Mouse (Mus musculus) heart, adult 2 months (tissue): ENCODE data around the gene Fam57b. TPM values are rescaled to one million over a fixed set of nuclear protein-coding genes. Genes with fewer than 3 reads are reported as not detected.

ENCODE experiments used
- DNase-seq, 2 experiments: peaks; one replicate each; pipeline ENCODE4 v3.0.0; 2021
- H3K27ac ChIP-seq: fragments of 200-600 bp; 2 replicates; pipeline ENCODE4 v1.8.1; 2022
- H3K27me3 ChIP-seq: fragments of 200-500 bp; 2 replicates; pipeline ENCODE4 v1.6.1; 2012; ENCODE audit warnings: mild to moderate bottlenecking, low read length, inconsistent platforms, mixed read lengths; ENCODE audit not compliant: control insufficient read depth, insufficient read depth
- H3K36me3 ChIP-seq: fragments of 200-500 bp; 2 replicates; pipeline ENCODE4 v1.6.1; 2012; ENCODE audit warnings: low read length, inconsistent platforms; ENCODE audit not compliant: control insufficient read depth, insufficient read depth
- H3K4me1 ChIP-seq: fragments of 200-500 bp; 2 replicates; pipeline ENCODE4 v1.6.1; 2011; ENCODE audit warnings: low read length; ENCODE audit not compliant: control insufficient read depth, insufficient read depth
- H3K4me3 ChIP-seq: fragments of 200-600 bp; 2 replicates; pipeline ENCODE4 v1.8.1; 2022
- H3K79me2 ChIP-seq: fragments of 200-500 bp; replicated peaks from 2 replicates; pipeline ENCODE4 v1.6.1; 2012; ENCODE audit warnings: mild to moderate bottlenecking, inconsistent platforms, low read length, moderate library complexity, mixed read lengths; ENCODE audit not compliant: control insufficient read depth, insufficient read depth
- H3K9ac ChIP-seq: fragments of 200-500 bp; 2 replicates; pipeline ENCODE4 v1.6.1; 2012; ENCODE audit warnings: low read depth, mild to moderate bottlenecking, control low read depth, inconsistent platforms, low read length, mixed read lengths
- CTCF ChIP-seq: fragments of 200-600 bp; IDR thresholded peaks from 2 replicates; pipeline ENCODE4 v1.8.1; 2022; ENCODE audit warnings: antibody characterized with exemption, mild to moderate bottlenecking, moderate library complexity
- EP300 ChIP-seq: fragments of 200-500 bp; IDR thresholded peaks from 2 replicates; pipeline ENCODE4 v1.6.1; 2011; ENCODE audit warnings: low read depth, low read length, control low read depth; ENCODE audit not compliant: insufficient read depth
- POLR2A ChIP-seq: fragments of 200-500 bp; IDR thresholded peaks from 2 replicates; pipeline ENCODE4 v1.6.1; 2011; ENCODE audit warnings: mild to moderate bottlenecking, low read depth, low read length, control low read depth; ENCODE audit not compliant: insufficient read depth
- WGBS: fragments of 180-500 bp; shearing (Covaris S2); methylation state at CpG from one replicate; pipeline ENCODE4 v1.1.7; 2018; 5-methylcytosine and 5-hydroxymethylcytosine counted together
- intact Hi-C: fragments of 180-260 bp; cut with DNase I; formaldehyde crosslinking; loops from one replicate; pipeline ENCODE4 v1.15.1; 2025
- polyA plus RNA-seq: library from polyadenylated mRNA; depleted of rRNA; stranded (reverse); fragments of >200 nt; gene quantifications from 2 replicates; pipeline ENCODE4 v1.2.3, GENCODE M21; 2012
- total RNA-seq, 2 experiments: library from RNA; stranded (reverse); gene quantifications; 2 replicates each; pipeline ENCODE4 v1.2.3; 2021

The Fam57b gene
- total and polyA plus RNA-seq, 3 experiments: 7.4 to 12.8 (median 8.8) TPM

- intact Hi-C loops: loop anchor here (2.0 to 5.0 kb wide), 2 partner anchors 19 to 82 kb away; partner anchors contain the start of genes Hirip3 and Ino80e
- Histone ChIP-seq H3K36me3 (peaks cover 5% of the 10 kb centered on the region), H3K27me3 (no peaks in the 10 kb centered on the region), H3K4me3 (peak overlapping the region; percentile 49), H3K4me1 (peaks cover 12% of the 10 kb centered on the region), H3K27ac (peak overlapping the region; percentile 50), H3K79me2 (peaks cover 5% of the 10 kb centered on the region), H3K9ac (peak overlapping the region; percentile 36)
- WGBS: 6% methylated on average over 21 of the region's 21 CpGs
- DNase-seq: peak; percentile 85 to 87
- peak; percentile 99 for TF ChIP-seq CTCF
- peak; percentile 52; the same call in 1 of the 2 replicates for TF ChIP-seq EP300
- TF ChIP-seq POLR2A: peak; percentile 64; the same call in 1 of the 2 replicates
Measured at GRCm38 (mm10) chr7:126779983-126780970, 17.2 kb upstream of the Fam57b start.

GRCm38 (mm10) chr7:126780971-126781635 is 16.4 kb upstream of the Fam57b start, which contains the start of gene Tbx6:
Gene Tbx6, plus strand, starts transcription at chr7:126781483.
- DNase-seq: no peak
- TF ChIP-seq CTCF (no peak), EP300 (no peak), POLR2A (no peak)
- Histone ChIP-seq H3K36me3 (peaks cover 5% of the 10 kb centered on the region), H3K27ac (peak within 1 kb of the TSS; percentile 50), H3K27me3 (no peaks in the 10 kb centered on the region), H3K4me3 (peak within 1 kb of the TSS; percentile 49), H3K79me2 (peaks cover 5% of the 10 kb centered on the region), H3K9ac (peak within 1 kb of the TSS; percentile 36), H3K4me1 (peaks cover 11% of the 10 kb centered on the region)
- 10% methylated on average over 22 of the region's 22 CpGs for WGBS
- intact Hi-C loops: loop anchor here (2.0 to 5.0 kb wide), 2 partner anchors 18 to 81 kb away; partner anchors contain the start of genes Hirip3 and Ino80e

GRCm38 (mm10) chr7:126781661-126782370 is 15.7 kb upstream of the Fam57b start:
- no peaks in the 10 kb centered on the region for H3K27me3 ChIP-seq
- H3K9ac ChIP-seq: no peak overlapping the region
- no peak overlapping the region for H3K4me3 ChIP-seq
- peaks cover 11% of the 10 kb centered on the region for H3K4me1 ChIP-seq
- H3K79me2 ChIP-seq: peaks cover 5% of the 10 kb centered on the region
- peak overlapping the region; percentile 36; the same call in 1 of the 2 replicates for H3K27ac ChIP-seq
- H3K36me3 ChIP-seq: peaks cover 5% of the 10 kb centered on the region
- intact Hi-C loops: loop anchor here (2.0 to 5.0 kb wide), 2 partner anchors 17 to 80 kb away; partner anchors contain the start of genes Hirip3 and Ino80e
- no peak for TF ChIP-seq EP300
- TF ChIP-seq POLR2A: no peak
- no peak for TF ChIP-seq CTCF
- no peak for DNase-seq
- WGBS: 57% methylated on average over 11 of the region's 11 CpGs

GRCm38 (mm10) chr7:126782693-126783092 is 14.8 kb upstream of the Fam57b start:
- H3K4me1 ChIP-seq: peaks cover 9% of the 10 kb centered on the region
- intact Hi-C loops: loop anchor here (5.0 kb wide), 1 partner anchor 80 kb away; the partner anchor contains the start of genes Hirip3 and Ino80e
- H3K9ac ChIP-seq: no peak overlapping the region
- WGBS: 72% methylated on average over 13 of the region's 13 CpGs
- no peaks in the 10 kb centered on the region for H3K27me3 ChIP-seq
- no peak overlapping the region for H3K4me3 ChIP-seq
- no peak for DNase-seq
- H3K79me2 ChIP-seq: 0 out of 2 replicates have a peak, but pooled peaks cover under 1% of the 10 kb centered on the region
- TF ChIP-seq CTCF (no peak), POLR2A (no peak), EP300 (no peak)
- H3K36me3 ChIP-seq: peaks cover 5% of the 10 kb centered on the region
- H3K27ac ChIP-seq: no peak overlapping the region

GRCm38 (mm10) chr7:126784469-126784868 is 13.0 kb upstream of the Fam57b start:
- Histone ChIP-seq H3K27ac (no peak overlapping the region), H3K9ac (no peak overlapping the region), H3K4me1 (peaks cover 2% of the 10 kb centered on the region; the same call in 1 of the 2 replicates), H3K36me3 (no peaks in the 10 kb centered on the region), H3K4me3 (no peak overlapping the region), H3K79me2 (no peaks in the 10 kb centered on the region; the same call in 1 of the 2 replicates), H3K27me3 (no peaks in the 10 kb centered on the region)
- no peak for TF ChIP-seq POLR2A
- no peak for TF ChIP-seq EP300
- TF ChIP-seq CTCF: no peak
- DNase-seq: no peak
- intact Hi-C loops: loop anchor here (5.0 kb wide), 1 partner anchor 78 kb away; the partner anchor contains the start of genes Hirip3 and Ino80e
- 69% methylated on average over 7 of the region's 7 CpGs for WGBS
